8 mouse cellular contexts compared by ENCODE assay signal in genomic region chr4:46130221-46130620, GRCm38 (mm10). TPM values are rescaled to one million over a fixed set of nuclear protein-coding genes. Genes with fewer than 3 reads are reported as not detected.
DNase-seq lines count a peak whose midpoint lies in the region; ATAC-seq lines count a peak whose summit lies in the region.

No protein-coding gene starts in this region.

- 79% methylated on average over 3 of the region's 3 CpGs for WGBS in heart, embryonic 12.5 days

- H3K27me3 ChIP-seq in heart, embryonic 12.5 days (replicated peaks) = no peaks in the 10 kb centered on the region

- ATAC-seq in heart, embryonic 12.5 days (ENCODE audit: insufficient number of reproducible peaks, low FRiP score) = no peak
- ATAC-seq in inflammation-experienced regulatory T-cells, adult 6 months = peak; percentile 62

- no peak overlapping the region for H3K9ac ChIP-seq in heart, embryonic 12.5 days

- no peak overlapping the region for H3K4me3 ChIP-seq in heart, embryonic 12.5 days

- no peaks in the 10 kb centered on the region for H3K4me1 ChIP-seq in heart, embryonic 12.5 days (replicated peaks)

- peak; percentile 80 for DNase-seq in heart, adult 11 months
- peak; percentile 55 for DNase-seq in urinary bladder, postnatal 14 days (ENCODE audit: low spot score)
- DNase-seq in urinary bladder, adult 2 months (ENCODE audit: low spot score) = no peak
- peak; percentile 48 for DNase-seq in c-Kit-negative CD71-positive TER-119-positive erythroid progenitor cells, embryonic 14.5 days (ENCODE audit: low read depth, low spot score)
- DNase-seq in lung, postnatal 25 days (ENCODE audit: low spot score) = peak; percentile 36
- DNase-seq in thymus, postnatal 25 days = peak; percentile 63

- H3K4me2 ChIP-seq in heart, embryonic 12.5 days = no peak overlapping the region

- H3K9me3 ChIP-seq in heart, embryonic 12.5 days (replicated peaks) = no peaks in the 10 kb centered on the region

- H3K36me3 ChIP-seq in heart, embryonic 12.5 days = peaks cover 79% of the 10 kb centered on the region

- H3K27ac ChIP-seq in heart, embryonic 12.5 days (ENCODE audit: poor library complexity, severe bottlenecking) = no peak overlapping the region

RNA-seq across cellular contexts. Expression of gene Ncbp1, which starts 8.2 kb away (rescaled TPM):
- polyA plus RNA-seq in heart, embryonic 12.5 days (2016; fragmentation: Nextera tagmentation; extraction: Ambion mirVana) = 54.4 and 55.5 TPM in 2 replicates
- polyA plus RNA-seq in urinary bladder, adult 2 months (2012; rRNA removed) = 32.9 and 33.7 TPM in 2 replicates
- 10 to 100 TPM; 39.1 to 43.4 (median 40.9) TPM for polyA plus RNA-seq in inflammation-experienced regulatory T-cells, adult 6 months (2017; shearing (Covaris generic))

RNA-seq across cellular contexts. Expression of gene Tstd2, which starts 8.3 kb away (rescaled TPM):
- polyA plus RNA-seq in heart, embryonic 12.5 days (2016; fragmentation: Nextera tagmentation; extraction: Ambion mirVana) = 34.2 and 34.9 TPM in 2 replicates
- polyA plus RNA-seq in urinary bladder, adult 2 months (2012; rRNA removed) = 20.8 and 20.9 TPM in 2 replicates
- polyA plus RNA-seq in inflammation-experienced regulatory T-cells, adult 6 months (2017; shearing (Covaris generic)) = 10 to 100 TPM; 22.3 to 32.3 (median 29.5) TPM
